Mouse (Mus musculus): ENCODE results near the gene F13b. TPM values are rescaled to one million over a fixed set of nuclear protein-coding genes. Genes with fewer than 3 reads are reported as not detected.

The F13b gene
- not detected in 2 replicates for polyA plus RNA-seq (2016; fragmentation: Nextera tagmentation; extraction: Ambion mirVana)

GRCm38 (mm10) chr1:139501258-139501752 is at the start of gene F13b:
TSS of gene F13b (plus strand) at chr1:139501702.
- no peaks in the 10 kb centered on the region for H3K9me3 ChIP-seq
- 92% methylated on average over 3 of the region's 3 CpGs for WGBS
- no peak for ATAC-seq (ENCODE audit: low FRiP score)
- no peak within 1 kb of the TSS for H3K9ac ChIP-seq
- H3K4me2 ChIP-seq: no peak within 1 kb of the TSS
- H3K36me3 ChIP-seq (replicated peaks): no peaks in the 10 kb centered on the region
- no peak within 1 kb of the TSS for H3K4me3 ChIP-seq (replicated peaks)
- H3K27ac ChIP-seq: no peak within 1 kb of the TSS
- H3K4me1 ChIP-seq: no peaks in the 10 kb centered on the region
- H3K27me3 ChIP-seq: no peaks in the 10 kb centered on the region

GRCm38 (mm10) chr1:139454340-139455225 is 46.9 kb upstream of the F13b start, which contains the start of gene Aspm:
TSS of gene Aspm (plus strand) at chr1:139454772.
- Histone ChIP-seq H3K27me3 (no peaks in the 10 kb centered on the region), H3K27ac (peak within 1 kb of the TSS; percentile 72), H3K4me2 (peak within 1 kb of the TSS; percentile 74), H3K36me3 (replicated peaks) (peaks cover 21% of the 10 kb centered on the region), H3K9ac (peak within 1 kb of the TSS; percentile 71), H3K9me3 (no peaks in the 10 kb centered on the region), H3K4me3 (replicated peaks) (peak within 1 kb of the TSS; percentile 77), H3K4me1 (peaks cover 31% of the 10 kb centered on the region)
- peak; percentile 99 for ATAC-seq (ENCODE audit: low FRiP score)
- under 1% methylated on average over 63 of the region's 65 CpGs for WGBS

- H3K4me2 ChIP-seq: peak overlapping the region; percentile 74
- peak overlapping the region; percentile 77 for H3K4me3 ChIP-seq (replicated peaks)
- no peaks in the 10 kb centered on the region for H3K27me3 ChIP-seq
- H3K4me1 ChIP-seq: peaks cover 32% of the 10 kb centered on the region
- peak overlapping the region; percentile 71 for H3K9ac ChIP-seq
- ATAC-seq (ENCODE audit: low FRiP score): peak; percentile 42; the same call in 1 of the 2 replicates
- peaks cover 21% of the 10 kb centered on the region for H3K36me3 ChIP-seq (replicated peaks)
- H3K27ac ChIP-seq: peak overlapping the region; percentile 72; the same call in 1 of the 2 replicates
- 2% methylated on average over 17 of the region's 17 CpGs for WGBS
- no peaks in the 10 kb centered on the region for H3K9me3 ChIP-seq
Observed at GRCm38 (mm10) chr1:139455226-139455869, 46.2 kb upstream of the F13b start.

GRCm38 (mm10) chr1:139460807-139461206 is 40.7 kb upstream of the F13b start:
- H3K4me3 ChIP-seq (replicated peaks): no peak overlapping the region
- H3K36me3 ChIP-seq (replicated peaks): peaks cover 47% of the 10 kb centered on the region
- H3K27ac ChIP-seq: no peak overlapping the region
- ATAC-seq (ENCODE audit: low FRiP score): no peak
- H3K27me3 ChIP-seq: no peaks in the 10 kb centered on the region
- no peak overlapping the region for H3K4me2 ChIP-seq
- 85% methylated on average over 5 of the region's 5 CpGs for WGBS
- no peaks in the 10 kb centered on the region for H3K9me3 ChIP-seq
- H3K9ac ChIP-seq: no peak overlapping the region
- H3K4me1 ChIP-seq: peaks cover 23% of the 10 kb centered on the region

- Histone ChIP-seq H3K9me3 (no peaks in the 10 kb centered on the region), H3K4me1 (peaks cover 1% of the 10 kb centered on the region), H3K9ac (no peak overlapping the region), H3K27ac (no peak overlapping the region), H3K4me3 (replicated peaks) (no peak overlapping the region), H3K27me3 (no peaks in the 10 kb centered on the region), H3K4me2 (no peak overlapping the region), H3K36me3 (replicated peaks) (peaks cover 54% of the 10 kb centered on the region)
- 90% methylated on average over 11 of the region's 11 CpGs for WGBS
- ATAC-seq (ENCODE audit: low FRiP score): no peak
Observed at GRCm38 (mm10) chr1:139465936-139466335, 35.6 kb upstream of the F13b start.

GRCm38 (mm10) chr1:139478898-139479297 is 22.6 kb upstream of the F13b start:
- Histone ChIP-seq H3K27ac (no peak overlapping the region), H3K36me3 (replicated peaks) (peaks cover 82% of the 10 kb centered on the region), H3K9me3 (no peaks in the 10 kb centered on the region), H3K4me2 (no peak overlapping the region), H3K27me3 (no peaks in the 10 kb centered on the region), H3K9ac (no peak overlapping the region), H3K4me1 (no peaks in the 10 kb centered on the region), H3K4me3 (replicated peaks) (no peak overlapping the region)
- no peak for ATAC-seq (ENCODE audit: low FRiP score)
- 94% methylated on average over 11 of the region's 11 CpGs for WGBS

DNA sequence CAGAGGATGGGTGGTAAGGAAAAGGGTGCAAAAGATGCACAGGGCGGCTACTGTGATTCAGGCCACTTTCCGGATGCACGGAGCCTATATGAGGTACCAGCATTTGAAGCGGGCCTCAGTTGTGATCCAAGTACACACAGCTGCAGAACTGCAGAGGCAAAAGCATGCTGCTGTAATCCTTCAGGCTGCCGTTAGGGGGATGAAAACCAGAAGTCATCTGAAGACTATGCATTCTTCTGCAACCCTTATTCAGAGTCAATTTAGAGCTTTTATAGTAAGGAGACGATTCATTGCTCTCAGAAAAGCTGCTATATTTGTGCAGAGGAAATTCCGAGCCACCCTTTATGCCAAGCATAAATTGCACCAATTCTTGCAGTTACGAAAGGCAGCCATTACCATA is 21.3 kb upstream of the F13b start:
- peaks cover 80% of the 10 kb centered on the region for H3K36me3 ChIP-seq (replicated peaks)
- no peak for ATAC-seq (ENCODE audit: low FRiP score)

GRCm38 (mm10) chr1:139481146-139481545 is 20.4 kb upstream of the F13b start:
- WGBS: 91% methylated on average over 4 of the region's 4 CpGs
- ATAC-seq (ENCODE audit: low FRiP score): no peak
- H3K36me3 ChIP-seq (replicated peaks): peaks cover 75% of the 10 kb centered on the region
- H3K4me3 ChIP-seq (replicated peaks): no peak overlapping the region
- no peak overlapping the region for H3K4me2 ChIP-seq
- H3K27me3 ChIP-seq: no peaks in the 10 kb centered on the region
- no peak overlapping the region for H3K9ac ChIP-seq
- H3K9me3 ChIP-seq: no peaks in the 10 kb centered on the region
- no peak overlapping the region for H3K27ac ChIP-seq
- no peaks in the 10 kb centered on the region for H3K4me1 ChIP-seq

More for the DNA sequence above, 21.3 kb upstream of the F13b start:
- no peaks in the 10 kb centered on the region for H3K27me3 ChIP-seq
- no peak overlapping the region for H3K27ac ChIP-seq
- no peaks in the 10 kb centered on the region for H3K9me3 ChIP-seq
- WGBS: 91% methylated on average over 8 of the region's 8 CpGs
- no peak overlapping the region for H3K4me3 ChIP-seq (replicated peaks)
- H3K4me1 ChIP-seq: no peaks in the 10 kb centered on the region
- no peak overlapping the region for H3K4me2 ChIP-seq
- H3K9ac ChIP-seq: no peak overlapping the region

DNA sequence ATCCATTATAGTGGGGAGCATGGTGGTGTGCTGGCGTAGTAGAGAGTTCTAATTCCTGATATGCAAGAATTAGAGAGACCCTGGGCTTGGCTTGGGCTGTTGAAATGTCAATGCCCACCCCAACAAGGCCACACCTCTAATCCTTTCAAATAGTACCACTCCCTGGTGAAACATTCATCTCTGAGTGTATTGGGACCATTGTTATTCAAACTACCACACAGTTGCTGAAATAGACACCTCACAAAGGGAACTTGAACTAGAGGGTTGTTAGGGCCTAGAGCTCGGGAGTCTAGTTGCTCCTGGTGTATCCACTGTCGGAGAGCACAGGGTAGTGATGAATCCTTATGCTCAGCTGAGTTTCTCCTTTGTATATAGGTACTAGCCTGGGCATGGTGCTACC is 6.9 kb upstream of the F13b start:
- Histone ChIP-seq H3K27me3 (no peaks in the 10 kb centered on the region), H3K4me3 (replicated peaks) (no peak overlapping the region), H3K27ac (no peak overlapping the region), H3K9ac (no peak overlapping the region), H3K4me1 (no peaks in the 10 kb centered on the region), H3K36me3 (replicated peaks) (peaks cover 42% of the 10 kb centered on the region), H3K4me2 (no peak overlapping the region), H3K9me3 (no peaks in the 10 kb centered on the region)
- 69% methylated on average over 3 of the region's 3 CpGs for WGBS
- ATAC-seq (ENCODE audit: low FRiP score): no peak

- Histone ChIP-seq H3K27me3 (no peaks in the 10 kb centered on the region), H3K36me3 (replicated peaks) (peaks cover 35% of the 10 kb centered on the region), H3K9ac (no peak overlapping the region), H3K4me3 (replicated peaks) (no peak overlapping the region), H3K9me3 (no peaks in the 10 kb centered on the region), H3K4me2 (no peak overlapping the region), H3K4me1 (no peaks in the 10 kb centered on the region), H3K27ac (no peak overlapping the region)
- WGBS: 93% methylated on average over 2 of the region's 2 CpGs
- ATAC-seq (ENCODE audit: low FRiP score): no peak
Observed at GRCm38 (mm10) chr1:139495408-139495807, 6.1 kb upstream of the F13b start.

GRCm38 (mm10) chr1:139496212-139496611 is 5.3 kb upstream of the F13b start:
- H3K4me2 ChIP-seq: no peak overlapping the region
- H3K4me3 ChIP-seq (replicated peaks): no peak overlapping the region
- H3K36me3 ChIP-seq (replicated peaks): peaks cover 29% of the 10 kb centered on the region
- no peaks in the 10 kb centered on the region for H3K27me3 ChIP-seq
- 93% methylated on average over 3 of the region's 3 CpGs for WGBS
- H3K9me3 ChIP-seq: no peaks in the 10 kb centered on the region
- H3K27ac ChIP-seq: no peak overlapping the region
- no peak overlapping the region for H3K9ac ChIP-seq
- H3K4me1 ChIP-seq: no peaks in the 10 kb centered on the region
- no peak for ATAC-seq (ENCODE audit: low FRiP score)

- ATAC-seq (ENCODE audit: low FRiP score): no peak
- Histone ChIP-seq H3K27ac (no peak overlapping the region), H3K4me1 (no peaks in the 10 kb centered on the region), H3K9ac (no peak overlapping the region), H3K36me3 (replicated peaks) (peaks cover 1% of the 10 kb centered on the region), H3K4me2 (no peak overlapping the region), H3K4me3 (replicated peaks) (no peak overlapping the region), H3K9me3 (no peaks in the 10 kb centered on the region), H3K27me3 (no peaks in the 10 kb centered on the region)
Observed at GRCm38 (mm10) chr1:139499751-139500150, 1.8 kb upstream of the F13b start.
